Mouse (Mus musculus): Measurements from ENCODE around the gene Olfr998. TPM values are rescaled to one million over a fixed set of nuclear protein-coding genes. Genes with fewer than 3 reads are reported as not detected.
"Not testable (repeated sequence)": the region's sequence is repeated elsewhere in the genome, so short reads cannot be mapped to it uniquely, and the experiment has no call there.

The Olfr998 gene
- total RNA-seq (2017) = not detected in 2 replicates

GRCm38 (mm10) chr2:85588648-85589047 lies at the start of gene Olfr998:
Gene Olfr998 (plus strand): TSS chr2:85588948.
- not testable (repeated sequence) for ATAC-seq (replicated peaks; ENCODE audit: low read depth, poor library complexity, severe bottlenecking)

- ATAC-seq (replicated peaks; ENCODE audit: low read depth, poor library complexity, severe bottlenecking) = no peak
Observed at GRCm38 (mm10) chr2:85554806-85555205, 33.9 kb upstream of the Olfr998 start.

- no peak for ATAC-seq (replicated peaks; ENCODE audit: low read depth, poor library complexity, severe bottlenecking)
Observed at GRCm38 (mm10) chr2:85560226-85560625, 28.5 kb upstream of the Olfr998 start.

GRCm38 (mm10) chr2:85561187-85561586 lies 27.6 kb upstream of the Olfr998 start:
- peak; percentile 90 for ATAC-seq (replicated peaks; ENCODE audit: low read depth, poor library complexity, severe bottlenecking)

- ATAC-seq (replicated peaks; ENCODE audit: low read depth, poor library complexity, severe bottlenecking) = no peak
Observed at GRCm38 (mm10) chr2:85578915-85579314, 9.8 kb upstream of the Olfr998 start, which contains the start of gene Olfr996. Gene Olfr996 (plus strand): TSS chr2:85579215.

GRCm38 (mm10) chr2:85611803-85612202 lies 23.1 kb downstream of the Olfr998 start, which contains the start of gene Olfr1000:
Gene Olfr1000 (minus strand): TSS chr2:85611903.
- ATAC-seq (replicated peaks; ENCODE audit: low read depth, poor library complexity, severe bottlenecking) = no peak

Other genes starting within 250 kb of the Olfr998 start
- not detected in 2 replicates for gene Olfr987, start 249.6 kb upstream of the Olfr998 start, total RNA-seq (2017)
- not detected in 2 replicates for gene Olfr988, start 225.7 kb upstream of the Olfr998 start, total RNA-seq (2017)
- gene Olfr992, start 179.5 kb upstream of the Olfr998 start, total RNA-seq (2017) = not detected in 2 replicates
- not detected in 2 replicates for gene Olfr993, start 174.1 kb upstream of the Olfr998 start, total RNA-seq (2017)
- gene Olfr994, start 152.5 kb upstream of the Olfr998 start, total RNA-seq (2017) = not detected in 2 replicates
- not detected in 2 replicates for gene Olfr995, start 145.3 kb upstream of the Olfr998 start, total RNA-seq (2017)
- not detected in 2 replicates for gene 4833423E24Rik, start 69.9 kb upstream of the Olfr998 start, total RNA-seq (2017)
- gene Olfr996, start 9.7 kb upstream of the Olfr998 start, total RNA-seq (2017) = not detected in 2 replicates
- not detected in 2 replicates for gene Olfr1000, start 23.0 kb downstream of the Olfr998 start, total RNA-seq (2017)
- not detected in 2 replicates for gene Olfr1002, start 61.8 kb downstream of the Olfr998 start, total RNA-seq (2017)
- gene Olfr154, start 75.5 kb downstream of the Olfr998 start, total RNA-seq (2017) = not detected in 2 replicates
- gene Olfr1006, start 89.8 kb downstream of the Olfr998 start, total RNA-seq (2017) = not detected in 2 replicates
- gene Olfr1008, start 100.5 kb downstream of the Olfr998 start, total RNA-seq (2017) = not detected in 2 replicates
- gene Olfr1009, start 126.5 kb downstream of the Olfr998 start, total RNA-seq (2017) = not detected in 2 replicates
- not detected in 2 replicates for gene Olfr1012, start 173.8 kb downstream of the Olfr998 start, total RNA-seq (2017)
- not detected in 2 replicates for gene Olfr1013, start 178.2 kb downstream of the Olfr998 start, total RNA-seq (2017)
- gene Olfr1014, start 183.8 kb downstream of the Olfr998 start, total RNA-seq (2017) = not detected in 2 replicates
- not detected in 2 replicates for gene Olfr1015, start 193.1 kb downstream of the Olfr998 start, total RNA-seq (2017)
- gene Olfr1016, start 213.6 kb downstream of the Olfr998 start, total RNA-seq (2017) = not detected in 2 replicates
- gene Olfr1018, start 229.5 kb downstream of the Olfr998 start, total RNA-seq (2017) = not detected in 2 replicates